Mouse (Mus musculus): Measurements from ENCODE around the gene Gm39566.
A peak's percentile ranks its signal among the peaks of the same experiment; 100 is the strongest.

Gene Gm39566

DNA sequence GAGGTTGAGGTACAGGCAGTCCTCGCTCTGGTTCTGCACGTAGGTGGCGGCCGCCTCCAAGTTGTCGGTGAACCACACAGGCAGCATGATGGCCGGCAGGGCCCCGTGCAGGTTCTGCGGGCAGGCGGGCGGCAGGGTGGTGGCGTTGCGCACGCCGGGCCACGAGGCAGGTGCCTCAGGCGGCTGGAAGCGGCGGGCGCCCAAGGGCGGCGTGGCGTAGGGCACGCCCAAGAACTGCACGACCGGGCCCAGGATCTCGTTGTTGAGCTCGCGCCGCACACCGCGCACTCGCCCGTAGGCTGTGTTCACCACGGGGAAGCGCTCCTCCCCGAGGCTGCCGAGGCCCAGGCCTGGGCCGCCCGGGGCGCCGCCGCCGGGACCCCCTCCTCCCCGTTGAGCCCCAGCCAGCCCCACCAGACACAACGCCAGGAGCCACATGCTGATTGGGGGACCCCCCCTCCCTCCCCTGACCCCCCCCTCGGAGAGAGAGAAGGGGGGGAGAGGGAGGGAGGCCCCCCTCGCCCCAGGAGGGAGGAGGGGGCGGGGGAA, 19.0 kb upstream of the Gm39566 start:
- DNase-seq (ENCODE audit: low read depth, low spot score), result no peak

DNA sequence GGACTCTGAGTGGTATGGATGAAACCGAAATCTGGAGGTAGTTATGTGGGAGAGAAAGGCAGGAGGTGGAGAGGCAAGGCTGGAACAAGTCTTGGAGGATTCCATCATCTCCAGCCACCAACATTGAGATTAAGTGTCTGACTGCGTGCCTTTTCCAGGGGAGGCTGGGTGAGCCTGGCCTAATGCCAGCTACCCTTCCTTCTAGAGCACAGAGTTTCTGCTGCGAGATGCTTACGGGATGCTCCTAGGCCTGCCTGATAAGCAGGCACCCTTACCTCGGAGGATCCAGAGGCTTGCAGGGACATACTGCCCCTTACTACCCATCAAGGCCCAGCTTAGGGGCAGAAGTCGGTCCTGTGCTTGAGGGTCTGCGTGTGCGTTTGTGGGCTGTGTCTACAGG, 18.5 kb upstream of the Gm39566 start:
- DNase-seq (ENCODE audit: low read depth, low spot score), result no peak

DNA sequence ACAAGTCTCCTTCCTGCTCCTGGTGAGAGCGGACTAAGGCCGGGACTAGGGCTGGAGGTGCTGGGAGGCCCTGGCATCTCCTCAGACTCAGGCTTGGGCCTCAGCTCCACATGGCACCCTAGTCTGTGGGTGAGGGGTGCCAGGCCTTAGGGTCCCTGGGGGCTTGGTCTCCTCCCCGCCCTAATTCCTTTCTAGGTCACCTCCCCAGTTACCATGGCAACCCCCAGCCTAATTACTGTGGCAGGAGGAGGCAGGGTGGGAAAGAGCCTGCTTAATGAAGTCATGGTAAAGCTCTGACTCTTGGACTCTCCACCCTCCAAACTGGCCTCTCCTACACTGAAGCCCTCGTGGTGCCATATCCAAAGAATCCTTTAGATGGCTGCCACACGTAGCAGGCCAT, 13.7 kb upstream of the Gm39566 start:
- DNase-seq (ENCODE audit: low read depth, low spot score), result no peak

DNA sequence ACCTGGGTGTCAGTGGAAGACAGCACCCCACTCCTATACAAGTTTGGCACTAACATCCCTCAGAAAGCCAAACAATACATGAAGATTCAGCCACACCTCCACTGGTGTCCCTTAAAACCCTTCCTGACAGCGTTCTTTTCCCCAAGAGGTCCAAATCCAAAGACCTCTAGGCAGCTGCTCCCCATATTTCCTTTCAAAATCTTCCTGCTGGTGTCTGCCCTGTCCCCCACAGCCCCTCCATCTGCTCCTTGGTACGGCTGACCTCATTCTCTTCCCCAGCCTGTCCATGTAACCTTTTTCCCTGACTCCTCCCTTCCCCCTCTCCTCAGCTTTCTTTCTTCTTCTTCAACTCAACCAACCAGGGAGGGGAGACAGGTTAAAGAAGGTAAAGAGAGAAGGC, 8.4 kb upstream of the Gm39566 start:
- DNase-seq (ENCODE audit: low read depth, low spot score), result no peak

DNA sequence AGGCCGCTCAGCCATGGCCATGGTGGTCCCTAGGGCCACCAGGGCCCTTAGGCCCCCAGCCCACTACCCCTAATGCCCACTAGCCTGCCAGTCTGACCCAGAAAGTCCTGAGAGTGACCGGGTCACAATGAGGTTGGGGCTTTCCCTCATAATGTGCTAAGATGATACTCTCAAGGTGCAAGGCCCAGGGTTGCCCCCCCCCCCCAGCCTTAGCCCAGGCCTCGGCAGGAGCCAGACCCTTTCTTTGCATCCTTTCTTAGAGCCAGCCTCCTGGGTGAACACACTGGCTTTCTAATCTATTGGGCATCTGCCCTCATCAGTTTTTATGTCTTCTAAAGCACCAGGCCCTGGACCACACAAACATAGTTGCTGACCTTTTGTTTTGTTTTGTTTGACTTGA, 7.0 kb upstream of the Gm39566 start, which contains the start of gene Spem1:
Spem1 (minus strand) TSS at position 101 of the 400 bp plus-strand sequence.
- DNase-seq (ENCODE audit: low read depth, low spot score), result no peak

DNA sequence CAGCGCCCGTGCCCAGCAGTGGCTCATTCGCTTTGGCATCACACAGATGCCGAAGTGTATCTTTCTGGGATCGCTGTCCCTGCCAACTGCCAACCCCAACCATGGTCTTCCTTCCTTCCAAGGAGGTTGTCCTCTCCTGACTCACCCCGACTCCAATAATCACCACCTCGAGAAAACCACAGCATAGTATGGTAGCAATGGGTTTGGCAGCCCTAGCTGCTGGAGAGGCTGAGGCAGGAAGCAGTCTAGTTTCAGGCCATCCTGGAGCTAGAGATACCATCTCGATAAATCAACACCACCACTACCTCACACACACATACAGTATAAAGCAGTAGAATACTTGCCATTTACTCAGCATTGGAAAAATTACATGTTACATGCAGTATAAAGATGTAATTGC, 3.8 kb upstream of the Gm39566 start:
- no peak for DNase-seq (ENCODE audit: low read depth, low spot score)

DNA sequence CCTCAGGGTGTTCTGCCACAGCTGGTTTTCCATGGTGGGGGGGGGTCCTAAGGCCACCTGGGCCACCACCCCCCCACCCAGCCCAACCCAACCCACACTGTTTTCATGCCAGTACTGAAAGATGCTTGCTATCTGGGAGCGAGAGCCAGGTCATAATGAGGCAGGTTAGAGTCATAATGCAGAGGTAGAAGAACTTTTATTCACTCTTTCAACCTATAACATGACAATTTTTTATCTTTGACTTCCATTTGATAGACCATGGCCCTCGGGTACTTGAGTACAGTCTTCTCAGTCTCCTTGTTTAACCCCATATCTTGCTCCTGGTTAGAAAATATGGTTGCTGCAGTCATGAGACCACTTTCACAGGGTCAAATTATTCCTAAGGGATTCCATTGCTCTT, 3.3 kb upstream of the Gm39566 start, which contains the start of gene Spem2:
Spem2 (minus strand) TSS at position 101 of the 400 bp plus-strand sequence.
- no peak for DNase-seq (ENCODE audit: low read depth, low spot score)

DNA sequence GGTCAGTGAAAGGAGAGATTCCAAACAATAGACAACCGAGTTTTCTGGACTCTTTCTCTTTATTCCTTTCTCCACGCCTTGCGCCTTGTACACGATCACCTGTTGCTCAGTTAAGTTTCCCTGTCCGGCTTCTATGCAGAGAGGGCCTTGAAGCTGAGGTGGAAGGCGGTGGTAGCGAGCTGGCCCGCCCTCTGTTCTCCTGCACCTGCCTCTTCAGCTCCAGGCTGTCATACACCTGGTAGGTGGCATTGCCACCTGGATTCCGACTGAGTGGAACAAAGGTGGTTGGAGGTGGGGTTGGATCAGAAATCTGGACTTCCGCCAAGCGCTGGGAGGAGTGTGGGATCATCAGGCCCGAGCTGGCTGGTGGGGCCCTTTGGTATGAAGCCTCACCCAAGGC, 1.4 kb upstream of the Gm39566 start:
- no peak for DNase-seq (ENCODE audit: low read depth, low spot score)

DNA sequence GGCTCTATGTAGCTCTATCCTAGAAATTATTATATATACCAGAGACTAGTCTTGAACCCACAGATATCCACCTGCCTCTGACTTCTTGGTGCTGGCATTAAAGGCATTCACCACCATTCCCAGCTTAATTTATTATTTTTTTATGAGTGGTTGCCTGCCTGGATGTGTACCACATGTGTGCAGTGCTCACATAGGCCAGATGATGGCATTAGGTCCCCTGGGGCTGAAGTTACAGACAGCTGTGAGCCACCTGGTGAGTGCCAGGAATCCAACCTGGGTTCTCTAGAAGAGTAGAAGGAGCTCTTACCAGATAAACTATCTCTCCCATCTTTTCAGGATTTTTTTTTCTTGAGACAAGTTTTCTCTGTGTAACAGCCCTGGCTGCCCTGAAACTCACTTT, 4.8 kb downstream of the Gm39566 start:
- no peak for DNase-seq (ENCODE audit: low read depth, low spot score)

DNA sequence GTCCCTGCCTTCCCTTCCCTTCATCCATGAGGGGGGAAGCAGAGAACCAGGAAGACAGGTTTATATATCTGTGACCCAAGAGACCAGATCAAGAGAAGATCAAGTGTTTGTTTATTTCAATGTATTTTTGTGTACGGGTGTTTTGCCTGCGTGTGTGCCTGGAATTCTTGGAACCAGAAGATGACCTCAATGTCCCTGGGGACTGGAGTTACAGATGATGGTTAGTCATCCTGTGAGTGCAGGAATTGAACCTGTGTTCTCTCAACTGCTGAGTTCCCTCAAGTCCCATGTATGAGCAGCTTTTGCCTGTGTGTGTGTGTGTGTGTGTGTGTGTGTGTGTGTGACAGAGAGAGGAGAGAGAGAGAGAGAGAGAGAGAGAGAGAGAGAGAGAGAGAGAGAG, 7.5 kb downstream of the Gm39566 start:
- DNase-seq (ENCODE audit: low read depth, low spot score), result no peak

DNA sequence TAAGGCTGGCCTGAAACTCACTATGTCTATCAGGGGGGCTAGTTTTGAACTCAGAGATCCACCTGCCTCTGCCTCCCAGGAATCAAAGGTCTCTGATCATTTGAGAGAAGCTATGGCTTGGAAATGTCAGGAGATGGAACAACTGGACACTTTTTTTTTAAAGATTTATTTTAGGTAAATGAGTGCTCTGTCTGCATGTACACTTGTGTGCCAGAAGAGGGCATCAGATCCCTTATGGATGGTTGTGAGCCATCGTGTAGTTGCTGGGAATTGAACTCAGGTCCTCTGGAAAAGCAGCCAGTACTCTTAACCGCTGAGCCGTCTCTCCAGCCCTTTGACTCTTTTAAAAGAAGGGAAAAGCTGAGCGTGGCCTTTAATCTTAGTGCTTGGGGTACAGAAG, 8.7 kb downstream of the Gm39566 start:
- DNase-seq (ENCODE audit: low read depth, low spot score), result no peak

DNA sequence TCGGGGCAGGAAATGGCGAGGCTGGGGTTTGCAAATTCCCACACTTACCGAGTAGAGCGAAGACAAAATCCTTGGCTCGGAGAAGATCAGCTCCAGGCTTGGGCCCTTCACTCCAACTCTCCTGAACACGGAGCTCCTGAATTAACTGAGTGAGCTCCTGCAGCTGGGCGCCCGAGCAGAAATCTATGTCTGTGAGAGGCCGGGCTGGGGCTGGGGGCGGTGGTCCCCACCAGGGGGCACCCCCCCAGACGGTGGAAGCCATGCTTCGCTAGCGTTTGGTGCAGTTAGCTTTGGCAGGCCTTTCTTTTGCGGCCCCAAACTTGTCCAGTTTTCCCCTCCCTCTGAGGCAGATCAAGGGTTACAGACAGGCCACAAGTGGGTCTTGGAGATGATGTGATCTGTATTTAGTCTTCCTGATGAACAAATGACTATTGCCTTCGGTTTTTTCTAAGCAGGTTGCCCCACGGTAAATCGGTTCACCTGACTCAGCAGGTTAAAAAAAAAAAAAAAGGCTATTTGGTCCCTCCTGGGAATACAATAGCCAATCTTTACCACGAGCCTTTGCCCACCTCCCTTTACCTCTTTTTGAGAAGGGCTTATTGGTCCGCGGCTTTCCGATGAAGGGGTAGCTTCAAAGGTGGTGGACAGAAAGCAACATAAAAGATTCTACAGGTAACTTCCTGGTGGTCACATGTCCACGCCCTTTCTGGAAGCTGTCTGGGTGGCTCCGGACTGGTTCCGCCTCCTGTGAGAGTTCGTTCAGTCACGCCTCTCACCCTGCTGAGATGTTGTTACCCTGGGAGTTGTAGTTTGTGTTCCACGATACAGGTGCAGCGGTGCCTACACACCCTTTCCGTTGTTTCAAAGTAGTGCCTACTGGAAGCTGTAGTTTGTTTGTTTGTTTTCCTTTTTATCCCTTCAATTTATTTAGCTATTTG, 9.9 kb downstream of the Gm39566 start, which contains the start of gene Tmem102:
Tmem102 (minus strand) TSS at position 653 of the 938 bp plus-strand sequence.
- DNase-seq (ENCODE audit: low read depth, low spot score), result no peak

DNA sequence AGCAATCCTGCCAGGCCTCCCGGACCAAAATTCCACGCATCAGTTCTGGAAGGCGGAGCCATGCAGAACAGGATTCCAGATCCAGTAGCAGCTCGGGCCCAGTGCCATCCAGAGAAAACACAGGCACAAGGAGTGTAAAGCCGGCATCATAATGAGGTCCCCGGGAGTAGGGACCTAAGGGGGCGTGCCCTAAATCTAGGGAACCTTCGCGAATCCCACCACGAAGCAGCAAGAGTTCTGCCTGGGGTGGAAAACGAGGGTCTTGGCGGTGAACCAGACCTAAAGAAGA, 10.5 kb downstream of the Gm39566 start:
- no peak for DNase-seq (ENCODE audit: low read depth, low spot score)

DNA sequence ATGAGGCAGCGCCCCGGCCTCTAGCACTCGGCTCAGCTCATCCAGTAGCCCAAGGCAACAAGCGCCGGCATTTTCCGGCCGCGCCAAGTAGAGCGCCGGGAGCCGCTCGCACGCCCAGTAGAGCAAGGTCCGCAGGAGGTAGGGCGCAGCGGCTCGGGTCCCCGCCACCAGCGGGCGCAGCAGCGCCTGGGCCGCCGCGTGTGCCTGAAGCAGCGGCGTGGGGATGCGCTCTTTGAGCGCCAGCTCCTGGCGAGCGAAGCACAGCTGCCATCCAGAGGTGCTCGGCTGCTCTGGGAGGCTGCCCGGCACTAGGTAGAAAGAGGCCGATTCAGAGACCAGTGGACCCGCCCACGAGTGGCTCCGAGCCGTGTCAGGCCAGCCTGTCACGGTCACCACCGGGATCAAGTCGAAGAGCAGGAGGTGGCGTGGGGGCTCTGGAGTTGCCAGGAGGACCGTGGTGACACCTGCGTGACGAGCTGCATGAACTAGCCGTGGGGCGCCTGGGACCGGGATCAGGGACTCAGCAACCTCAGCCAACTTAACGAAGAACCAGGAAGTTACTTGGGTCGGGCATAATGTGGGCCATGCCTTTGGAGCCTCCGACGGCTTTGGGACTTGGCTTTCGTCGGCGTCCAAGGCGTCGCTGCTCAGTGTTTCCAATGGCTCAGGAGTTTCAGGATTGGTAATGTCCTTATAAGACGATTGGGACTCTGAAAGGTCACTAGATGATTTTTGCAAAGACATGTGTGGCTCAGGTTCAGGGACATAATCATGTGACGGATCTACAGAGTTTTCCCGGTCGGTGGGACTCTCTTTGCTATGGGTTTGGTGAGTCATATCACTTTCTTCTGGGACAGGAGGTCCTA, 11.1 kb downstream of the Gm39566 start:
- DNase-seq (ENCODE audit: low read depth, low spot score), result peak; percentile 74

DNA sequence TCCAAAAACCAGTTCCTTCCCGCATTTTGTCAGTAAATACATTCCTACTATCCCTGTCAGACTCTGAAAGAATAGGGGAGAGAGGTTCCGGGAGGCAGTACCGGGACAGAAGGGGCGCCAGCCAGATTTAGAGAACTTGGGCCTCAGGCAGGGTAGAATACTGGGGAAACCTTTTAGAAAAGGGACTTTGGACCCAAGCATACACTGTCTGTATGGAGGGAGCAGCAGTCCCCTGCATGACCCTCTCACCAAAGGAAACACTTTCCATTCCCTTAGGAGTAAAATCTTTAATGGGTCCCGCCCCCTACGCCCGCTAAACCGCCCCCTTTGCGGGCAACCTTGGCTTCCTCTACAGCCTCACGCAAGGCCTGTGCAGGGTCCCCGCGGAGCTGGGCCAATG, 11.8 kb downstream of the Gm39566 start:
- no peak for DNase-seq (ENCODE audit: low read depth, low spot score)

DNA sequence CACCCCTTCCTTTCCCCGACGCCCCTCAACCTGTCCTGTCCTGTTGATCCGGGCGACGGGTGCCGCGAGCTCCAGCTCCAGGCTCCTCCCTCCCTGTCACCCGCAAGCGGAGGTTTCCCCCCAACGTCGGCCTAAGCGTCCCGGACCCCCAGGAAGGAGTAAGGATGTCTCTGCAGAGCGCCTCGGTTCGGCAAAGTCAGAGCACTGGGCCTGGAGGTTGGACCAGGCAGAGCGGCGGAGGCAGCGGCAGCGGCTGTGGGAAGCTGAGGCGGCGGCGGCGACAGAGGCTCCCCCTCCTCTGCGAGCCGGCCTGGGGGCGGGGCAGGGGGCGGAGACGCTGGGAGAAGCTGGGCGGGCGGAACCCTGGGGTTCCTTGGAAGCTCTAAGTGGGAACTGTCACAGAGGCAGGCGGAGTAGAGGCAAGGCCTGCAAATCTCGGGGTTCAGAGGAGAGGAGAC, 12.4 kb downstream of the Gm39566 start:
- DNase-seq (ENCODE audit: low read depth, low spot score), result peak; percentile 41

DNA sequence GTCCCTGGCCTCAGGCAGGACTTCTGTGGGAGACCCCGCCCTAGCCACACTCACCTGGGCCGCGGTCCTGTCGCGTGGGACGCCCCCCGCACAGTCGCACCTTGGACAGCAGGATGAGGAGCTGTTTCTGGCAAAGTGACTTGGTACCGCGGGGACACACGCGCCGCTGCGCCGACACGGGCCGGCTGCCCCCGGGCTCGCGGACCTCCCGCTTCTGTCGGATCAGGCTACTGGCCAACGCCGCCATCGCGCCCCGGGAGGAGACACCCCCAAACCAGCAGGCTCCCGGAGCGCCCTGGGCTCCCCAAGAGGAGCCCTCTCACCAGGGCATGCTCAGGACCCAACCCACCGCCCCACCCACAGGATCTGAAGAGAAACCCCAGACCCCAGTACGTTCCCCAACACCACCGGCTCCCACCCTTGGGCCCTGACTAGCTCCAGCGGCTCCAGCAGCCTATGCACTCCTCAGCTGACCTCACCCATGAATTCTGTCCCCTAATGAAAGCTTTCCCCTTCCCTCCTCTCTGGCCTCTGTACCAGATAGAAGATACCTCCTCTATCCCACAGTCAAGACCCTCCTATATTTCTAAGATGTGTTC, 13.6 kb downstream of the Gm39566 start, which contains the start of gene Fgf11:
Fgf11 (minus strand) TSS at position 479 of the 599 bp plus-strand sequence.
- DNase-seq (ENCODE audit: low read depth, low spot score), result no peak

DNA sequence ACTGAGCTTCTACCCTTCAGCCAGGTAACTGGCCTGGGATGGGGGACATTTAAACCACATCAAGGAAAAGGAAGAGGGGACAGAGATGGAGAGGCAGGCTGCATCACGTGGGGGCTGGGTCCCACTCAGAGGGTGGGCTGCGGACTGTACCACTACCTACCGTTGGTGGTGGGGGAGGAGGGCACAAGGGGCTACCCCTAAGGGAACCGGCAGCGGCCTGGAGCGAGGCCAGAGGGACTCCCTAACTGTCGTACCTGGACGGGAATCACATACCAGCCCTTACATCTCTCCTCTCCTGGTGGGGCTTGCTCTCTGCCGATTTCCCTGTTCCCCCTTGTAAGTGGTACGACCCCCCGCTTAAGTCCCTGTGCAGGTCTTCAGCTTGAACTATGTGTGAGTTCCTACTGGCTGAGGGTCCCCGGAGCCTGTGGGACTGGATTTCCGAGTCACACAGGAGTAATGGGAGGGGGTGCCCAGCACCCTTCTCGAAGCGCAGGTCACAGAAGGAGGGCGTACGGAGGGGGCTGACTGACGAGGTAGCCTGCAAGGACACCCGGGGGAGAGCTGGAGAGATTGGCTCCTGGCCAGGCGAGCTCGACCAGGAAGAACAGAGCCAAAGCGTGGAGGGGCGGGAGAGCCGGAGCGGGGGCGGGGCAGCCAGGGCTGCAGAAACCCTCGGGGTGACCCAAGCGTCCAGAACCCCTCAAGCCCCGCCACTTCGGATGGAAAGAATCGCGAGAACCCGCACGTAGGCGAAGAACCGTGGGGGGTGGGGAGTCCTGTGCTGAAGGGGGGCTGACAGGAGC, 14.5 kb downstream of the Gm39566 start:
- peak; percentile 84 for DNase-seq (ENCODE audit: low read depth, low spot score)

DNA sequence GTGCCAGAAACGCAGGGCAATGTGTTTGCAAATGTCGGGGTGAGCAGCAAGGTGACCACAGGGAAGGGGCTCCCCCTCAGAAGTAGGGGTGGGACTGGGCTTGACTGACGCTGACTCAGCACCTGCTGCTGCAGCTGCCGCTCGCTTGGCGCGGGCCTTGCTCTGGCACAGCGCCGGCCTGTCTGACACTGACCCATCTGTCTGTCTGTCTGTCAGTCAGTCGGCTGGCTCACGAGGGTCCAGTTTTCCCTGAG, 15.0 kb downstream of the Gm39566 start:
- DNase-seq (ENCODE audit: low read depth, low spot score), result no peak

DNA sequence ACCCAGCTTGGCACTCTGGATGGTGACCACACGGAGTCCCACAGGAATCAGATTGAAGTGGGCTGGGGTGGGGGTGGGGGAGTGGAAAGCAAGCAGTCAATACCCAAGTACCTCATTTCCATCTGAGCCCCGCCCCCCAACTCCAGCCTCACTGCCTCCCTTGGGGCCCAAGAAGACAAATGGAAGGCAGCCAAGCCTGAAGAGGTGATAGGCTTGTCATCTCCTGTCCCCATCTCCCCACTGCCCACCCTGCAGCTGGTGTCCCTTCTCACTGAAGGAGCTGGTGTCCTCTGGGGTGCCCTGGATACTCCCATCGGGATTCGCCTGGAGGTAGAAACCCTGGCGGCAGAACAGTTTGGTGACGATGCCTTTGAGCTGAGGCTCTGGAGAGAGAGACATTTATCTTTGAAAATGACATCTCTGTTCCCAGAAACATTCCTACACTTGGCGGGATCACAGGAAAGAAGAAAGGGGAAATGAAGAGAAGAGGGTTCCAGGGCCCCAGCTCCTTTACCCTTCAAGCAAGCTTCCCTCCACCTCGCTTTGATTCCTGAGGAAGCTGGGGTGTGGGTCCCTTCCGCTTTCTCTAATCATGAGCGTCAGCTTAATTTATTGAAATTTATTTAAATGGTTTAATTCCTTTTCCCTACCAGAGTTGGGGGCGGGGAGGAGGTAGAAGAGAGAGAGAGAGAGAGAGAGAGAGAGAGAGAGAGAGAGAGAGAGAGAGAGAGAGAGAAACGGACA, 15.5 kb downstream of the Gm39566 start:
- peak; percentile 50 for DNase-seq (ENCODE audit: low read depth, low spot score)
